Mouse (Mus musculus): ENCODE measurements at regions not wholly inside any gene's neighbourhood (a gene's known extent, or its start where the extent isn't known, plus 50 kb on each side); places are given as distances from the start of the nearest gene placed in this dataset.

- TF ChIP-seq CTCF (conservative IDR thresholded peaks at IDR 0.05; ENCODE audit: insufficient read depth, insufficient read length, low read depth, low read length) = no peak
- TF ChIP-seq POLR2A (IDR thresholded peaks at IDR 0.05; ENCODE audit: low read depth, low read length) = no peak
Observed at GRCm38 (mm10) chr11:90748448-90748847, 60.3 kb upstream of the Tom1l1 start.

Measured in kidney, adult 2 months (tissue).